Mouse (Mus musculus) heart, postnatal 0 days (tissue): Measurements from ENCODE around the gene Sinhcaf.

Experiments
- CTCF ChIP-seq: IDR thresholded peaks from 2 replicates; pipeline ENCODE4 v1.5.1; 2016; ENCODE audit warnings: antibody characterized with exemption, control low read depth, low read depth
- EP300 ChIP-seq: IDR thresholded peaks from 2 replicates; pipeline ENCODE4 v1.6.1; 2016; ENCODE audit warnings: antibody characterized with exemption, low read depth

GRCm38 (mm10) chr6:148972059-148972848 is 26.0 kb upstream of the Sinhcaf start:
- no peak for TF ChIP-seq CTCF
- no peak for TF ChIP-seq EP300
